Mouse (Mus musculus) heart, embryonic 10.5 days (tissue): ENCODE results near the gene Naa16. TPM values are rescaled to one million over a fixed set of nuclear protein-coding genes. Genes with fewer than 3 reads are reported as not detected.

Experiments
- DNase-seq: peaks from one replicate; pipeline ENCODE4 v3.0.0-alpha.2; 2017; ENCODE audit warnings: low spot score
- H3K27ac ChIP-seq: fragments of 300-500 bp; sonication (generic); 2 replicates; pipeline ENCODE4 v1.5.1; 2016; ENCODE audit warnings: mild to moderate bottlenecking
- H3K27me3 ChIP-seq: fragments of 300-500 bp; sonication (generic); 2 replicates; pipeline ENCODE4 v1.6.1; 2016; ENCODE audit warnings: mild to moderate bottlenecking; ENCODE audit not compliant: poor library complexity, insufficient read depth, severe bottlenecking
- H3K36me3 ChIP-seq: fragments of 300-500 bp; sonication (generic); 2 replicates; pipeline ENCODE4 v1.6.1; 2016; ENCODE audit warnings: mild to moderate bottlenecking, moderate library complexity
- H3K4me1 ChIP-seq: fragments of 300-500 bp; sonication (generic); 2 replicates; pipeline ENCODE4 v1.6.1; 2016; ENCODE audit warnings: mild to moderate bottlenecking
- H3K4me3 ChIP-seq: fragments of 300-500 bp; sonication (generic); 2 replicates; pipeline ENCODE4 v1.5.1; 2016; ENCODE audit warnings: mild to moderate bottlenecking, moderate library complexity
- H3K9me3 ChIP-seq: fragments of 300-500 bp; sonication (generic); 2 replicates; pipeline ENCODE4 v1.6.1; 2016; ENCODE audit warnings: mild to moderate bottlenecking, moderate library complexity
- WGBS: fragments of 180-500 bp; shearing (Covaris S2); methylation state at CpG from one replicate; pipeline ENCODE4 v1.1.7; 2016; 5-methylcytosine and 5-hydroxymethylcytosine counted together
- polyA plus RNA-seq: library from polyadenylated mRNA; unstranded; fragments of >200 nt; fragmentation: Nextera tagmentation; extraction: Ambion mirVana; gene quantifications from 2 replicates; pipeline ENCODE4 v1.2.1, GENCODE M21; 2016

Naa16 gene
- polyA plus RNA-seq, 1 experiment from 2014 or later, result 30.2 TPM

DNA sequence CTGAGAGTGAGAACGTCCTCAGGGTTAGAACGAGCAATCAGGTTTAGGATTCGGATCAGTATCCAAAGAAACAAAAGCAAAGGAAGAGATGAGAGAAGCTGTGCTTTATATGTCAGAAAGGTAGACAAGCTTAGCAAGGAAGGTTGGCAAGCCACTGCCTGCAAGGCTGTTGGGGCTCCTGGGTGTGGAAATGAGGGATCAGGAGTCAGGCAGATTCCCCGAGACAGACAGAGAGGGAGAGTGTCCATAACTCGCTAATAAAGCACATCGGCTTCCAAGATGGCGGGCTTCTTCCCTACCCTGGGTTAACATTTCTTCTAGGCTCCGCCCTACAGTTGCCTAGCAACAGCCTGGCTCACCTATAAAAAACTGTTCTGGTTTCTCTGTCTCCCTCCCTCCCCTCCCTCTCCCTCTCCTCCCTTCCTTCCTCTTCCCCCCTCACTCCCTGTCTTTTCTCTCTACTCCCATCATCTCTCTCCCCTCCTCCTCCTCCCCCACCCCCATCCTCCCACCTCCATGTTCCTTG lies 114.6 kb downstream of the Naa16 start:
- Histone ChIP-seq H3K4me3 (no peak overlapping the region), H3K27me3 (no peaks in the 10 kb centered on the region), H3K27ac (no peak overlapping the region), H3K36me3 (no peaks in the 10 kb centered on the region), H3K4me1 (peaks cover 37% of the 10 kb centered on the region), H3K9me3 (no peaks in the 10 kb centered on the region)
- 85% methylated on average over 8 of the region's 8 CpGs for WGBS
- DNase-seq, result no peak

DNA sequence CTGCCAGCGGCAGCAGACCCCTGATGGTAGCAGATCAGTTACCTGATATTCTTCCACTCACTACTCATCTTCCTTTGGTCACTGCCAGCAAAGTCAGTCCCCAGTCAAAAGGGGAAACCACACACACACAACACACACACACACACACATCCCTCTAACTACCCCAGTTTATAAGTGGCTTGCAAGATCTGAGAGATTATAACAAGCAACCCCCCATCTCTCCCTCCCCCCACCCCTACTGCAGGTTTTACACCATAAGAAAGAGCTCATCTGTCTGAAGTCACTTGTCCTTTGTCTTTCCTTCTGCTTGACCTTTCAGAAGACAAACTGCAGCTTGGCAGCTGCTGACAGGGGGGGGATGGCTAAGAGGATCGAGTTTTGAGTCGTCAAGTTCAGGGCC lies 115.1 kb downstream of the Naa16 start:
- Histone ChIP-seq H3K27me3 (no peaks in the 10 kb centered on the region), H3K4me3 (no peak overlapping the region), H3K36me3 (no peaks in the 10 kb centered on the region), H3K4me1 (peaks cover 37% of the 10 kb centered on the region), H3K9me3 (no peaks in the 10 kb centered on the region), H3K27ac (no peak overlapping the region)
- 33% methylated on average over 3 of the region's 3 CpGs for WGBS
- no peak for DNase-seq

Other genes starting within 250 kb of the Naa16 start
- 0.06 TPM in 1 of 2 replicates, not detected in the other for gene Zfp957, start 143.4 kb downstream of the Naa16 start, polyA plus RNA-seq
- gene Rgcc, start 89.1 kb downstream of the Naa16 start, polyA plus RNA-seq, result 16.0 and 17.0 TPM in 2 replicates
- gene Mtrf1, start 7.0 kb upstream of the Naa16 start, polyA plus RNA-seq, result 9.1 and 9.4 TPM in 2 replicates
- gene Kbtbd7, start 35.7 kb upstream of the Naa16 start, polyA plus RNA-seq, result 9.2 and 9.3 TPM in 2 replicates
- gene Kbtbd6, start 61.1 kb upstream of the Naa16 start, polyA plus RNA-seq, result 2.9 and 3.8 TPM in 2 replicates
- 7.4 and 7.5 TPM in 2 replicates for gene Elf1, start 90.4 kb upstream of the Naa16 start, polyA plus RNA-seq
- gene Wbp4, start 90.7 kb upstream of the Naa16 start, polyA plus RNA-seq, result 28.4 and 33.6 TPM in 2 replicates
- gene Sugt1, start 196.9 kb upstream of the Naa16 start, polyA plus RNA-seq, result 106 and 123 TPM in 2 replicates